Mouse (Mus musculus) liver, embryonic 14.5 days (tissue): ENCODE measurements at regions not wholly inside any gene's neighbourhood (a gene's known extent, or its start where the extent isn't known, plus 50 kb on each side); places are given as distances from the start of the nearest gene placed in this dataset.

ENCODE experiments used
- CTCF ChIP-seq: IDR thresholded peaks from 2 replicates; pipeline ENCODE4 v1.5.1; 2016; ENCODE audit warnings: antibody characterized with exemption, low read depth, control low read depth
- EP300 ChIP-seq: IDR thresholded peaks from 2 replicates; pipeline ENCODE4 v1.6.1; 2016; ENCODE audit warnings: antibody characterized with exemption, low read depth

- TF ChIP-seq CTCF (peak; percentile 13; the same call in 1 of the 2 replicates), EP300 (no peak)
Observed at GRCm38 (mm10) chr5:64579494-64580339, 223.5 kb upstream of the Klf3 start.
